Mouse (Mus musculus) heart, adult 2 months (tissue): ENCODE measurements around the gene Fastkd5.

Experiments
- CTCF ChIP-seq: fragments of 200-600 bp; IDR thresholded peaks from 2 replicates; pipeline ENCODE4 v1.8.1; 2022; ENCODE audit warnings: antibody characterized with exemption, mild to moderate bottlenecking, moderate library complexity
- EP300 ChIP-seq: fragments of 200-500 bp; IDR thresholded peaks from 2 replicates; pipeline ENCODE4 v1.6.1; 2011; ENCODE audit warnings: low read depth, low read length, control low read depth; ENCODE audit not compliant: insufficient read depth
- POLR2A ChIP-seq: fragments of 200-500 bp; IDR thresholded peaks from 2 replicates; pipeline ENCODE4 v1.6.1; 2011; ENCODE audit warnings: mild to moderate bottlenecking, low read depth, low read length, control low read depth; ENCODE audit not compliant: insufficient read depth

DNA sequence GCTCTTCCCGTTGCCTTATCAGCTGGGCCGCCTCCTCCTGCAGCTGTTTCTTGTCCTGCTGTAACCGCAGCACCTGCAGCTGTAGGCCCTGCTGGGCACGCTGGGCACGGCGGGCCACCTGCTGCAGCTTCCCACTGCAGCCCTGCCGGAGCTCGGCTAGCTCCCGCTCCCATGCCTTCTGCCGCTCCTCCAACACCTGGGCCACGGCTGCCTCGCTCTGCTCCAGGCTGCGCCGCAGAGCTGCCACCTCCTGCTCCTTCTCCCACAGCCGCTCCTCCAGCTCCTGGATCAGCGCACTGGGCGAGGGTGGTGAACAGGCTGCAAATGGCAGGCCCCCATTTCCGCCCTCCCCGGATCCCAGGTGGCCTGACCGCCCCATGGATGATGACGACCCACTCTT, 6.0 kb upstream of the Fastkd5 start:
- TF ChIP-seq POLR2A (no peak), CTCF (no peak), EP300 (no peak)
